In the genomic region with DNA sequence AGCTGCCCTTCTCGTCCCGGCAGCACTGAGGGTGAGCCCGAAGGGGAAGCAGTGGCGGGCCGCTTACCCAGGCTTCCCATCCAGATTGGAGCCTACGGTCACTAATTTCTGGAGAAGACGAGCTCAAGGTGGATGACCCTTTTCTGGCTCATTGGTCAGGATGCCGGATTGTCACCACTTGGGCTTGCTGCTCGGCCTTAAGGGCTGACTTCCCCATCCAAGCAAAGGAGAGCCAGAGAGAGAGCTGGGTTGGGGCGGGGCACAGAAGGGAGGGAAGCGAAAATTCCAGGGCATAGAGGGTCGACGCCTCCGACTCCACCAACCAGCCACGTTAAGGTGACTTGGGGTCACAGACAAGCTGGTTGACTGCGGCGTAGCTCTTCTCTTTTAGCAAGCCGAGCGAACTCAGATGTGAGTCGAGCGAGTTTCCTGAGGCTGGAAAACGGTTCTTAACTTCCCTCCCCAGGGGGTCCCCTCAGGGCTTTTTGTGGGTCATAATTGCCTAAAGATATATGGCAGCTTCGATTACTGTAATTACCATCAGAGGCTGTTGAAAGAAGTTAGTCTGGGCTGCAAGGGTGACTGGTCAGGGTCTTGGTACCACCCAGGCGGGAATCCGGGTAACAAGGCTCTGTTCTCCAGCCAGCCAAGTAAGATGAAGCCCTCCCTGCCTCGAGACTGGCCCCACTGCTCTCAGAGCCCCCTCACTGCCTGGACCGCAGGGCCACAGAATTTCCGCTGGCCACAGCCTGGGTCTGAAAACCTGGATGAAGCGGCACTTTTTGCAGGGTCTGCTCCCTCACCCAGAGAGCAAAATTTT, we compare ENCODE assay signal across 11 mouse cellular contexts. TPM values are rescaled to one million over a fixed set of nuclear protein-coding genes. Genes with fewer than 3 reads are reported as not detected.
DNase-seq lines count a peak whose midpoint lies in the region; ATAC-seq and TF ChIP-seq lines count a peak whose summit lies in the region.
"Had no signal": no experiment of that assay in that cellular context is flagged by ENCODE, and none has a peak within 500 bp of the region (broad histone marks: within the 10 kb centered on the region; RNA-seq: fewer than 3 reads in every experiment).

No protein-coding gene starts in this region.

- no peak overlapping the region for H3K4me2 ChIP-seq in neural tube, embryonic 11.5 days (ENCODE audit: low read depth)

- H3K9ac ChIP-seq in neural tube, embryonic 11.5 days (ENCODE audit: low read length): no peak overlapping the region

- ATAC-seq in granulocyte monocyte progenitor cell, adult 5-6 weeks (replicated peaks; ENCODE audit: poor library complexity, severe bottlenecking): 0 out of 2 replicates have a peak, but pooled peaks have one; percentile 31
- no peak for ATAC-seq in neural tube, embryonic 11.5 days (ENCODE audit: insufficient read depth, low FRiP score, low TSS enrichment)
- ATAC-seq: inflammation-experienced regulatory T-cells, adult 6 months had no signal

- peak overlapping the region; percentile 3; the same call in 1 of the 2 replicates for H3K27ac ChIP-seq in left cerebral cortex, adult 2 months
- no peak overlapping the region for H3K27ac ChIP-seq in neural tube, embryonic 11.5 days (ENCODE audit: low read depth, low read length)

- TF ChIP-seq CTCF in left cerebral cortex, adult 2 months (IDR thresholded peaks at IDR 0.05): no peak

- H3K4me3 ChIP-seq in left cerebral cortex, adult 2 months: peak overlapping the region; percentile 23
- H3K4me3 ChIP-seq in neural tube, embryonic 11.5 days (ENCODE audit: low read depth, low read length): no peak overlapping the region

- H3K9me3 ChIP-seq in neural tube, embryonic 11.5 days (ENCODE audit: control insufficient read depth, low read length): no peaks in the 10 kb centered on the region

- H3K27me3 ChIP-seq in neural tube, embryonic 11.5 days (ENCODE audit: control insufficient read depth, insufficient read depth, low read length): peaks cover 98% of the 10 kb centered on the region

- H3K36me3 ChIP-seq in neural tube, embryonic 11.5 days (ENCODE audit: control insufficient read depth, insufficient read depth, low read length): no peaks in the 10 kb centered on the region

- intact Hi-C loops in left cerebral cortex, adult 2 months (cut with DNase I): loop anchor here (5.0 kb wide), 2 partner anchors 163 to 282 kb away; partner anchors contain the start of gene Scml4
- intact Hi-C loops in gastrocnemius, postnatal 14 days (cut with DNase I; ENCODE audit: low total_unique reads): no loop called here

- no peak for DNase-seq in left cerebral cortex, adult 2 months (ENCODE audit: extremely low spot score in 1 of 2, low spot score in 2 of 2)
- no peak for DNase-seq in left cerebral cortex, adult 9 months (ENCODE audit: low spot score in 2 of 2)
- peak; percentile 52 for DNase-seq in embryo, embryonic 9.5 days (ENCODE audit: extremely low spot score)
- DNase-seq in neural tube, embryonic 11.5 days (ENCODE audit: low spot score): peak; percentile 49
- DNase-seq in cerebellum, adult 8-10 months: no peak
- no peak for DNase-seq in gastrocnemius, postnatal 14 days
- DNase-seq: cerebellum, postnatal 36 days; lung, adult 18-20 months had no signal

- H3K4me1 ChIP-seq in neural tube, embryonic 11.5 days (ENCODE audit: control insufficient read depth, insufficient read depth, low read length): peaks cover 11% of the 10 kb centered on the region

- WGBS in neural tube, embryonic 11.5 days: under 1% methylated on average over 29 of the region's 29 CpGs

RNA-seq across cellular contexts. Expression of gene Nr2e1, which starts 3.1 kb away (rescaled TPM):
- 10 to 100 TPM; 10.9 to 14.1 TPM for total RNA-seq in left cerebral cortex, adult 2 months (2021)
- total RNA-seq in granulocyte monocyte progenitor cell, adult 5-6 weeks (2014; fragmentation: Nextera tagmentation): not detected in 2 replicates
- not detected in 2 replicates for total RNA-seq in granulocyte monocyte progenitor cell, adult 5-6 weeks (2017)
- not detected in 2 replicates for polyA plus RNA-seq in neural tube, embryonic 11.5 days (2014; fragmentation: Nextera tagmentation; extraction: Ambion mirVana)
- total RNA-seq in gastrocnemius, postnatal 14 days (2021): not detected
- polyA plus RNA-seq: inflammation-experienced regulatory T-cells, adult 6 months; stomach, embryonic 14.5 days had no signal

RNA-seq across cellular contexts. Expression of gene Ostm1, which starts 3.3 kb away (rescaled TPM):
- total RNA-seq in left cerebral cortex, adult 2 months (2021): 10 to 100 TPM; 47.0 to 52.3 TPM
- total RNA-seq in granulocyte monocyte progenitor cell, adult 5-6 weeks (2014; fragmentation: Nextera tagmentation): 28.9 and 33.4 TPM in 2 replicates
- total RNA-seq in granulocyte monocyte progenitor cell, adult 5-6 weeks (2017): 47.2 and 48.5 TPM in 2 replicates
- 16.8 and 19.5 TPM in 2 replicates for polyA plus RNA-seq in neural tube, embryonic 11.5 days (2014; fragmentation: Nextera tagmentation; extraction: Ambion mirVana)
- 10 to 100 TPM; 12.2 to 12.9 TPM for total RNA-seq in gastrocnemius, postnatal 14 days (2021)

Comparison
In these comparisons a context has a peak if more than half of its experiments do, and no peak if none do; other contexts are left out.
1. DNase-seq: peak in embryo, embryonic 9.5 days (single experiment) and neural tube, embryonic 11.5 days (single experiment); none in left cerebral cortex, adult 2 months (0 of 2), left cerebral cortex, adult 9 months (0 of 2), cerebellum, adult 8-10 months (single experiment) and gastrocnemius, postnatal 14 days (single experiment).
2. RNA of gene Nr2e1, which starts 3.1 kb away (total RNA-seq): 10.9 to 14.1 TPM in left cerebral cortex, adult 2 months; not detected in granulocyte monocyte progenitor cell, adult 5-6 weeks and not detected in gastrocnemius, postnatal 14 days; every median in the first group is over 10 times any median in the second.